Mouse (Mus musculus) heart, postnatal 0 days (tissue): Measurements from ENCODE around the gene Casq2.

Source experiments
- CTCF ChIP-seq: IDR thresholded peaks from 2 replicates; pipeline ENCODE4 v1.5.1; 2016; ENCODE audit warnings: antibody characterized with exemption, control low read depth, low read depth
- EP300 ChIP-seq: IDR thresholded peaks from 2 replicates; pipeline ENCODE4 v1.6.1; 2016; ENCODE audit warnings: antibody characterized with exemption, low read depth

DNA sequence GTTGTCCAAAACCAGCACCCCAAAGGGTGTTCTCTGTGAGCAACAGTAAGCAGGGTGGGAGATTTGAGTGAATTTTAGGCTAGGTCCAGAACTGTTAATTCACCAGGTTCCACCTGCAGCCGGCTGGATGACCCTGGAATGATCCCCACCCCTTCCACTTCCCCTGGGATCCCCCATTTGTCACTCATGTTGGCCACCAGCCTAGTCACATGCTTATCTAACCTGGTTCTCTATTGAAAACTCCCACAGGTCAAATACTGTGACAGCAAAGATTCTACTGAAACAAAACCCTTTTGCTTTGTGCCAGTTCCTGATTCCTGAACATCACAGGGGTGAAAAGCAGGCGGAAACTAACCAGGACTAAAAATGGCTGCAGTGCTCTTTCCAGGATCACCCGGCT, 105.4 kb downstream of the Casq2 start:
- TF ChIP-seq CTCF = no peak
- no peak for TF ChIP-seq EP300
